9 mouse cellular contexts compared by ENCODE assay signal in the genomic region with DNA sequence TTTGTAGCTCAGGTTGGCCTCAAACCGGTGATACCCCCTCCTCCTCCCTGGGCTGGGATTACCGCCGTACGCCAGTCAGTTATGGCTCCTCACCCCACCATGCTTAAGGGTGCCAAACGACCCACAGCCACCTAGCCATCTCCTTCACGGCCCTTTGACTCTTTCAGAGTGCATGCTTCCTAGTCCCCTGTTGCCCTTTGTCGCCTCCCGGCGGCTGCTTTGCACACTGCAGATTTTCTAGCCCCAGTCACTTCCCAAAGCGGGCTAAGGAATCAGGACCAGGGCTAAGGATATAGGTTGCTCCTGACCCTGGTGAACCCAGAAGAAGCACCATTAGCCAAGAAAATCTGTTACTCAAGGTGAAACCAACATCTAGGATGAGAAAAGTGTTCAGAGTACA. TPM values are rescaled to one million over a fixed set of nuclear protein-coding genes. Genes with fewer than 3 reads are reported as not detected.
DNase-seq lines count a peak whose midpoint lies in the region; ATAC-seq and TF ChIP-seq lines count a peak whose summit lies in the region.
"Had no signal": no experiment of that assay in that cellular context is flagged by ENCODE, and none has a peak within 500 bp of the region (broad histone marks: within the 10 kb centered on the region; RNA-seq: fewer than 3 reads in every experiment).

No protein-coding gene starts in this region.

- H3K9ac ChIP-seq in intestine, embryonic 14.5 days (ENCODE audit: low read length): no peak overlapping the region
- no peak overlapping the region for H3K9ac ChIP-seq in intestine, embryonic 15.5 days
- H3K9ac ChIP-seq in ES-Bruce4 (ENCODE audit: low read depth, poor library complexity, severe bottlenecking): no peak overlapping the region
- H3K9ac ChIP-seq: midbrain, embryonic 12.5 days had no signal

- H3K4me2 ChIP-seq in intestine, embryonic 14.5 days (ENCODE audit: low read length): no peak overlapping the region
- no peak overlapping the region for H3K4me2 ChIP-seq in intestine, embryonic 15.5 days (replicated peaks)
- H3K4me2 ChIP-seq: midbrain, embryonic 12.5 days had no signal

- peak; percentile 84 for DNase-seq in intestine, embryonic 14.5 days (ENCODE audit: low spot score)
- peak; percentile 47 to 59 for DNase-seq in adrenal gland, postnatal 4 days (ENCODE audit: low spot score in 2 of 2)
- peak; percentile 40 for DNase-seq in forelimb bud, embryonic 11.5 days (ENCODE audit: low read depth, low spot score)
- DNase-seq in kidney, postnatal 4 days: peak; percentile 83 to 84
- DNase-seq in natural killer cell, adult 2 months (ENCODE audit: low spot score in 2 of 2): peak; percentile 16 to 48
- peak; percentile 36 to 72 for DNase-seq in urinary bladder, adult 18-20 months (ENCODE audit: low spot score in 2 of 2)

- no peak for TF ChIP-seq EP300 in ES-Bruce4 (IDR thresholded peaks at IDR 0.05; ENCODE audit: insufficient read depth, low read depth, low read length)

- H3K27ac ChIP-seq in intestine, embryonic 14.5 days (ENCODE audit: low read depth): no peak overlapping the region
- no peak overlapping the region for H3K27ac ChIP-seq in intestine, embryonic 15.5 days
- no peak overlapping the region for H3K27ac ChIP-seq in ES-Bruce4 (ENCODE audit: insufficient read depth, low read length)
- H3K27ac ChIP-seq: midbrain, embryonic 12.5 days had no signal

- H3K9me3 ChIP-seq in intestine, embryonic 14.5 days (ENCODE audit: control insufficient read depth, low read length): no peaks in the 10 kb centered on the region
- no peaks in the 10 kb centered on the region for H3K9me3 ChIP-seq in intestine, embryonic 15.5 days
- peaks cover 28% of the 10 kb centered on the region for H3K9me3 ChIP-seq in ES-Bruce4 (replicated peaks; ENCODE audit: control insufficient read depth, insufficient read depth, low read length, poor library complexity, severe bottlenecking)

- H3K4me3 ChIP-seq in intestine, embryonic 14.5 days (ENCODE audit: low read depth, low read length): no peak overlapping the region
- H3K4me3 ChIP-seq in intestine, embryonic 15.5 days (replicated peaks): no peak overlapping the region
- H3K4me3 ChIP-seq in ES-Bruce4 (ENCODE audit: low read depth, low read length): peak overlapping the region; percentile 22; the same call in 1 of the 2 replicates
- H3K4me3 ChIP-seq: midbrain, embryonic 12.5 days had no signal

- no peaks in the 10 kb centered on the region for H3K4me1 ChIP-seq in intestine, embryonic 14.5 days (replicated peaks; ENCODE audit: control insufficient read depth, insufficient read depth, low read length)
- no peaks in the 10 kb centered on the region for H3K4me1 ChIP-seq in intestine, embryonic 15.5 days (replicated peaks)
- H3K4me1 ChIP-seq in ES-Bruce4 (ENCODE audit: control insufficient read depth, insufficient read depth, low read length): no peaks in the 10 kb centered on the region
- H3K4me1 ChIP-seq: midbrain, embryonic 12.5 days had no signal

- peak; percentile 83 for TF ChIP-seq CTCF in ES-Bruce4 (IDR thresholded peaks at IDR 0.05; ENCODE audit: low read depth, low read length)

- peak; percentile 23; the same call in 1 of the 2 replicates for ATAC-seq in intestine, embryonic 14.5 days (replicated peaks; ENCODE audit: low FRiP score, low TSS enrichment, low read depth)
- no peak for ATAC-seq in intestine, embryonic 15.5 days

- 35% methylated on average over 10 of the region's 10 CpGs for WGBS in intestine, embryonic 14.5 days
- WGBS in intestine, embryonic 15.5 days: 28% methylated on average over 10 of the region's 10 CpGs

- no peaks in the 10 kb centered on the region for H3K36me3 ChIP-seq in intestine, embryonic 14.5 days (ENCODE audit: control insufficient read depth, insufficient read depth, low read length)
- H3K36me3 ChIP-seq in intestine, embryonic 15.5 days: no peaks in the 10 kb centered on the region
- H3K36me3 ChIP-seq in ES-Bruce4 (ENCODE audit: control insufficient read depth, insufficient read depth, low read length, poor library complexity, severe bottlenecking): no peaks in the 10 kb centered on the region
- H3K36me3 ChIP-seq: midbrain, embryonic 12.5 days had no signal

- no peak for TF ChIP-seq POLR2A in ES-Bruce4 (IDR thresholded peaks at IDR 0.05; ENCODE audit: insufficient read depth, low read length)

- no peaks in the 10 kb centered on the region for H3K27me3 ChIP-seq in intestine, embryonic 14.5 days (replicated peaks; ENCODE audit: control insufficient read depth, insufficient read depth, low read length)
- no peaks in the 10 kb centered on the region for H3K27me3 ChIP-seq in intestine, embryonic 15.5 days (replicated peaks)
- H3K27me3 ChIP-seq in ES-Bruce4 (ENCODE audit: control insufficient read depth, insufficient read depth, low read length, poor library complexity, severe bottlenecking): no peaks in the 10 kb centered on the region
- H3K27me3 ChIP-seq: midbrain, embryonic 12.5 days had no signal

RNA-seq across cellular contexts. Expression of gene Dyrk1b, which starts 34.9 kb away (rescaled TPM):
- 10.0 and 11.9 TPM in 2 replicates for polyA plus RNA-seq in intestine, embryonic 14.5 days (2014; fragmentation: Nextera tagmentation; extraction: Ambion mirVana)
- polyA plus RNA-seq in intestine, embryonic 15.5 days (2015; fragmentation: Nextera tagmentation; extraction: Ambion mirVana): 6.3 and 7.3 TPM in 2 replicates
- 9.2 and 9.5 TPM in 2 replicates for polyA plus RNA-seq in ES-Bruce4 (2011; ENCODE audit: insufficient read depth, insufficient read length, low read depth, missing spikeins)
- total RNA-seq in adrenal gland, postnatal 4 days (2021): 10 to 100 TPM; 40.9 to 41.9 TPM

RNA-seq across cellular contexts. Expression of gene Fbl, which starts 44.6 kb away (rescaled TPM):
- 47.6 and 52.5 TPM in 2 replicates for polyA plus RNA-seq in intestine, embryonic 14.5 days (2014; fragmentation: Nextera tagmentation; extraction: Ambion mirVana)
- polyA plus RNA-seq in intestine, embryonic 15.5 days (2015; fragmentation: Nextera tagmentation; extraction: Ambion mirVana): 133 and 140 TPM in 2 replicates
- polyA plus RNA-seq in ES-Bruce4 (2011; ENCODE audit: insufficient read depth, insufficient read length, low read depth, missing spikeins): 441 and 480 TPM in 2 replicates
- 100 to 1,000 TPM; 102 to 119 TPM for total RNA-seq in adrenal gland, postnatal 4 days (2021)

RNA-seq across cellular contexts. Expression of gene Eid2, which starts 53.5 kb away (rescaled TPM):
- polyA plus RNA-seq in intestine, embryonic 14.5 days (2014; fragmentation: Nextera tagmentation; extraction: Ambion mirVana): 3.2 and 3.3 TPM in 2 replicates
- polyA plus RNA-seq in intestine, embryonic 15.5 days (2015; fragmentation: Nextera tagmentation; extraction: Ambion mirVana): 4.5 and 7.2 TPM in 2 replicates
- polyA plus RNA-seq in ES-Bruce4 (2011; ENCODE audit: insufficient read depth, insufficient read length, low read depth, missing spikeins): 17.2 and 17.3 TPM in 2 replicates
- total RNA-seq in adrenal gland, postnatal 4 days (2021): 10 to 100 TPM; 32.1 to 33.9 TPM

Comparison
In these comparisons a context has a peak if more than half of its experiments do, and no peak if none do; other contexts are left out.
1. DNase-seq: peak in every context shown above with its lines; median percentile 84 in intestine, embryonic 14.5 days; 84 in kidney, postnatal 4 days; 54 in urinary bladder, adult 18-20 months; 53 in adrenal gland, postnatal 4 days; 40 in forelimb bud, embryonic 11.5 days; 32 in natural killer cell, adult 2 months.